Mouse (Mus musculus): ENCODE results near the gene Ak1.

DNA sequence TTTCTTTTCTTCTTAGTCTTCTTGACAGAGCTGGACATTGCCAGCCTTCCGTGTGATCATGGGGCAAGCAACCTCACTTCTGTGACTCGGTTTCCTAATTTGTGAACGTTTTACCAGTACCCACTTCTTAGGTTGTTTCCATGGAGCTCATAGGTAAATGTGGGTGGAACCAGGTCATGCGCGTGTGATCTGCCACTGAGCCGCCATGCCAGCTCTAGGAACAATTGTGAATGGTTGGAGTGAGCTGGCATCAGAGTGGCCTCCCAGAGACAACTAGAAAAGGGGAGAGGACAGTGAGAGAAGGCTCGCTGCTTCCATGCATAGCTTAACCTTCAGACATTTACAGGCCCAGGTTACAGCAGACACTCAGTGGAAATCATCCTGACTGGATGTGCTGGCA lies 46.6 kb downstream of the Ak1 start:
- TF ChIP-seq CTCF (IDR thresholded peaks at IDR 0.05; ENCODE audit: borderline replicate concordance, insufficient read depth, low read depth, low read length) (no peak), POLR2A (IDR thresholded peaks at IDR 0.05; ENCODE audit: borderline replicate concordance, insufficient read depth, low read length) (no peak)
